Mouse (Mus musculus) subcutaneous adipose tissue, adult 2 months (tissue): Measurements from ENCODE around the gene Arrdc5. TPM values are rescaled to one million over a fixed set of nuclear protein-coding genes. Genes with fewer than 3 reads are reported as not detected.

Experiments used
- polyA plus RNA-seq: library from polyadenylated mRNA; depleted of rRNA; stranded (reverse); fragments of >200 nt; gene quantifications from 2 replicates; pipeline ENCODE4 v1.2.3, GENCODE M21; 2012; ENCODE audit warnings: low replicate concordance; rRNA removed

Gene Arrdc5
- not detected in 2 replicates for polyA plus RNA-seq

GRCm38 (mm10) chr17:56300186-56300585 lies at the start of gene Arrdc5:
Gene Arrdc5 (minus strand): TSS chr17:56300286.

GRCm38 (mm10) chr17:56325450-56326152 lies 25.5 kb upstream of the Arrdc5 start, which contains the start of gene Kdm4b:
Gene Kdm4b (plus strand): TSS chr17:56326062.

GRCm38 (mm10) chr17:56303160-56303846 lies 3.2 kb upstream of the Arrdc5 start, which contains the start of gene Uhrf1:
Gene Uhrf1 (plus strand): TSS chr17:56303321.

GRCm38 (mm10) chr17:56292531-56293222 lies 7.4 kb downstream of the Arrdc5 start, which contains the start of gene Plin3:
Gene Plin3 (minus strand): TSS chr17:56292873.

GRCm38 (mm10) chr17:56276643-56277566 lies 23.2 kb downstream of the Arrdc5 start, which contains the start of gene Ticam1:
Gene Ticam1 (minus strand): TSS chr17:56276786.

GRCm38 (mm10) chr17:56256239-56256881 lies 43.7 kb downstream of the Arrdc5 start, which contains the start of gene Fem1a:
Gene Fem1a (plus strand): TSS chr17:56256810.

Other genes with a start within 250 kb of the Arrdc5 start
- gene Ubxn6, start 225.3 kb downstream of the Arrdc5 start, polyA plus RNA-seq: 92.5 and 99.3 TPM in 2 replicates
- 20.9 and 56.5 TPM in 2 replicates for gene Hdgfl2, start 220.7 kb downstream of the Arrdc5 start, polyA plus RNA-seq
- gene Plin4, start 190.5 kb downstream of the Arrdc5 start, polyA plus RNA-seq: 452 and 1,682 TPM in 2 replicates
- gene Plin5, start 182.7 kb downstream of the Arrdc5 start, polyA plus RNA-seq: 12.6 and 29.9 TPM in 2 replicates
- gene Lrg1, start 178.3 kb downstream of the Arrdc5 start, polyA plus RNA-seq: 111 and 539 TPM in 2 replicates
- gene Sema6b, start 159.9 kb downstream of the Arrdc5 start, polyA plus RNA-seq: 14.4 and 24.4 TPM in 2 replicates
- gene Tnfaip8l1, start 137.8 kb downstream of the Arrdc5 start, polyA plus RNA-seq: 8.3 and 9.0 TPM in 2 replicates
- 64.9 and 80.9 TPM in 2 replicates for gene Mydgf, start 116.4 kb downstream of the Arrdc5 start, polyA plus RNA-seq
- 42.0 and 57.6 TPM in 2 replicates for gene Dpp9, start 81.4 kb downstream of the Arrdc5 start, polyA plus RNA-seq
- 24.1 and 30.7 TPM in 2 replicates for gene Fem1a, start 43.5 kb downstream of the Arrdc5 start, polyA plus RNA-seq
- gene Ticam1, start 23.5 kb downstream of the Arrdc5 start, polyA plus RNA-seq: 16.9 and 26.3 TPM in 2 replicates
- 44.9 and 45.4 TPM in 2 replicates for gene Plin3, start 7.4 kb downstream of the Arrdc5 start, polyA plus RNA-seq
- gene Uhrf1, start 3.0 kb upstream of the Arrdc5 start, polyA plus RNA-seq: 2.5 and 24.0 TPM in 2 replicates
- 32.1 and 45.8 TPM in 2 replicates for gene Kdm4b, start 25.8 kb upstream of the Arrdc5 start, polyA plus RNA-seq
- 129 and 403 TPM in 2 replicates for gene Ptprs, start 176.2 kb upstream of the Arrdc5 start, polyA plus RNA-seq
- not detected in 2 replicates for gene Znrf4, start 212.1 kb upstream of the Arrdc5 start, polyA plus RNA-seq